Mouse (Mus musculus): Measurements from ENCODE around the gene Ess2. TPM values are rescaled to one million over a fixed set of nuclear protein-coding genes. Genes with fewer than 3 reads are reported as not detected.

Gene Ess2
- total RNA-seq, 2 experiments from 2014 or later: 8.9 to 14.5 TPM

GRCm38 (mm10) chr16:17922163-17922538 lies 11.0 kb upstream of the Ess2 start:
- peak; percentile 11; the same call in 1 of the 2 replicates for ATAC-seq (ENCODE audit: poor library complexity, severe bottlenecking)

- ATAC-seq (ENCODE audit: poor library complexity, severe bottlenecking): peak; percentile 95
Observed at GRCm38 (mm10) chr16:17921325-17922162, 10.4 kb upstream of the Ess2 start.

GRCm38 (mm10) chr16:17920586-17920985 lies 9.4 kb upstream of the Ess2 start:
- ATAC-seq (ENCODE audit: poor library complexity, severe bottlenecking): no peak

- no peak for ATAC-seq (ENCODE audit: poor library complexity, severe bottlenecking)
Observed at GRCm38 (mm10) chr16:17914307-17915249, 3.4 kb upstream of the Ess2 start, which contains the start of gene Gsc2. Gene Gsc2, minus strand, starts transcription at chr16:17915059.

- ATAC-seq (ENCODE audit: poor library complexity, severe bottlenecking): no peak
Observed at GRCm38 (mm10) chr16:17898462-17898861, 12.7 kb downstream of the Ess2 start, which contains the start of the genes Dgcr2 and Tssk2. Gene Dgcr2, minus strand, starts transcription at chr16:17898562. Gene Tssk2, plus strand, starts transcription at chr16:17898637.

GRCm38 (mm10) chr16:17896091-17896490 lies 15.1 kb downstream of the Ess2 start:
- ATAC-seq (ENCODE audit: poor library complexity, severe bottlenecking): no peak

- no peak for ATAC-seq (ENCODE audit: poor library complexity, severe bottlenecking)
Observed at GRCm38 (mm10) chr16:17893923-17894322, 17.2 kb downstream of the Ess2 start, which contains the start of gene Tssk1. Gene Tssk1, plus strand, starts transcription at chr16:17894223.

GRCm38 (mm10) chr16:17892606-17893005 lies 18.5 kb downstream of the Ess2 start:
- no peak for ATAC-seq (ENCODE audit: poor library complexity, severe bottlenecking)

GRCm38 (mm10) chr16:17891567-17891959 lies 19.6 kb downstream of the Ess2 start, which contains the start of gene Gm20518:
Gene Gm20518, minus strand, starts transcription at chr16:17891671.
- peak; percentile 96 for ATAC-seq (ENCODE audit: poor library complexity, severe bottlenecking)

GRCm38 (mm10) chr16:17890917-17891566 lies 20.1 kb downstream of the Ess2 start:
- ATAC-seq (ENCODE audit: poor library complexity, severe bottlenecking): peak; percentile 26

- ATAC-seq (ENCODE audit: poor library complexity, severe bottlenecking): no peak
Observed at GRCm38 (mm10) chr16:17890342-17890727, 20.8 kb downstream of the Ess2 start.

- no peak for ATAC-seq (ENCODE audit: poor library complexity, severe bottlenecking)
Observed at GRCm38 (mm10) chr16:17889689-17890341, 21.3 kb downstream of the Ess2 start.

- ATAC-seq (ENCODE audit: poor library complexity, severe bottlenecking): no peak
Observed at GRCm38 (mm10) chr16:17884116-17884515, 27.0 kb downstream of the Ess2 start.

- no peak for ATAC-seq (ENCODE audit: poor library complexity, severe bottlenecking)
Observed at GRCm38 (mm10) chr16:17882196-17882595, 29.0 kb downstream of the Ess2 start.

- no peak for ATAC-seq (ENCODE audit: poor library complexity, severe bottlenecking)
Observed at GRCm38 (mm10) chr16:17879571-17879970, 31.6 kb downstream of the Ess2 start.

GRCm38 (mm10) chr16:17876096-17876495 lies 35.1 kb downstream of the Ess2 start:
- ATAC-seq (ENCODE audit: poor library complexity, severe bottlenecking): no peak

- ATAC-seq (ENCODE audit: poor library complexity, severe bottlenecking): no peak
Observed at GRCm38 (mm10) chr16:17875174-17875573, 36.0 kb downstream of the Ess2 start.

- ATAC-seq (ENCODE audit: poor library complexity, severe bottlenecking): no peak
Observed at GRCm38 (mm10) chr16:17872995-17873394, 38.2 kb downstream of the Ess2 start.

GRCm38 (mm10) chr16:17871248-17871647 lies 39.9 kb downstream of the Ess2 start:
- no peak for ATAC-seq (ENCODE audit: poor library complexity, severe bottlenecking)

- no peak for ATAC-seq (ENCODE audit: poor library complexity, severe bottlenecking)
Observed at GRCm38 (mm10) chr16:17865770-17866169, 45.4 kb downstream of the Ess2 start.
